Mouse (Mus musculus) kidney, postnatal 25 days (tissue): Measurements from ENCODE around the gene Prickle2.

Experiments
- DNase-seq, 2 experiments: peaks; one replicate each; pipeline ENCODE4 v3.0.0; 2021; ENCODE audit warnings: mixed read lengths in 2 of 2

Prickle2 gene

DNA sequence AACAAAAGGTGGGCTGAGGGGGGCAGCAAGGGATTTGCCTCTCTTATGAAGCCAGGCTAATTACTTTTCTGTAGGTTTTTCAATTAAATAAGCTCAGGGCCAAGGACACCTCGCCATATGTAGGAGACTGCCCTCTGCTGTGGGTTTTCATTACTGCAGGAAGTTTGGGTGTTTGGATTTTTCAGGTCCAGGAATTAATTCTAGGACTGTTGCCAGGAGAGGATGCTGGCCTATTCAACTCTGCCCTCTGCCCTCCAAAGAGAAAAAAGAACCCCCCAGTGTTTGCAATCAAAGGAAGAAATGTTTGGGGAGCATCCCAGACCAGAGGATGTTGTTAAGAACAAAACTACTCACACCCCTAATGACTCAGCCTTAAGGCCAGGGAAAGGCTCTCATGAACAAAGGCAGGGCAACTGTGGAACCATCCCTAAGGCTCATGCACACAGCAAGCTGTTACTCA lies 40.4 kb downstream of the Prickle2 start:
- peak; percentile 62 to 89 for DNase-seq

- no peak for DNase-seq
Measured at GRCm38 (mm10) chr6:92663885-92664284, 42.1 kb downstream of the Prickle2 start.

- DNase-seq, result no peak
Measured at GRCm38 (mm10) chr6:92663433-92663832, 42.5 kb downstream of the Prickle2 start.

GRCm38 (mm10) chr6:92649063-92649462 lies 56.9 kb downstream of the Prickle2 start:
- no peak for DNase-seq

DNA sequence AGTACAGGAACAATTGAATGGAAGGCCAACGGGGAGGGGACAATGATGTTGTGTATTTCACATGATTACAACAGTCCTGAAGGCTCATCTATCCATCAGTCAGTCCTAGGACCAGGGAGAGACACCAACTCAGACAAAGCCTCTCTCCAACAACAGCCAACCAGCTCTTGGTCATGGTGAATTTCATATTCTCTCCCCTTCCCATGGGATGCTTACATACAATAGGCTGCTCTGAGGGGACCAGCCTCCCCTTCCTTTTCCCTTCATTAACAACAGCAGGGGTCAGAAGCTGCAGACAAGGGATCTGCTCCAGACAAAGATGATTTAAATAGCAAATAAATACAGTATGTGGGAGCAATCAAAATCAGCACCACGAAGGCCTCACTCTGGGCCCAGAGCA lies 57.4 kb downstream of the Prickle2 start:
- DNase-seq, result no peak

- no peak for DNase-seq
Measured at GRCm38 (mm10) chr6:92642929-92643328, 63.0 kb downstream of the Prickle2 start.

- DNase-seq, result no peak
Measured at GRCm38 (mm10) chr6:92641956-92642355, 64.0 kb downstream of the Prickle2 start.

DNA sequence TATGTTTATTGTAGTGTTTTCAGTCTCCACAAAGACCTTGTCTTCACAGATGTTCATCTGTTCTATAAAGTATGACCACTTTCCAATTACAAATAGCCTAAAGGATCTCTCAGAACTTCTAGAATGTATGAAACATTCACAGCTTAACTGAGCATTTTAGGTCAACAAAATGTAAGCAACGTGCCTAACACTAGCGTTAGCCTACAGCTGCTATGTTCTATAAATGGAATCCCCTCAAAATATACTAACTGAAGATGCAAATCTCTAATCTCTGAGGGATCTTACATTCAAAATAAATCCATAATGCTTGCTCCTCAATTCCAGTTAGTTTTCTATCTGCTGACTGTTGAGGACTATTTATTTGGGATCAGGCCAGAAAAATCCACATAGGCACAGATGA lies 65.1 kb downstream of the Prickle2 start:
- no peak for DNase-seq

DNA sequence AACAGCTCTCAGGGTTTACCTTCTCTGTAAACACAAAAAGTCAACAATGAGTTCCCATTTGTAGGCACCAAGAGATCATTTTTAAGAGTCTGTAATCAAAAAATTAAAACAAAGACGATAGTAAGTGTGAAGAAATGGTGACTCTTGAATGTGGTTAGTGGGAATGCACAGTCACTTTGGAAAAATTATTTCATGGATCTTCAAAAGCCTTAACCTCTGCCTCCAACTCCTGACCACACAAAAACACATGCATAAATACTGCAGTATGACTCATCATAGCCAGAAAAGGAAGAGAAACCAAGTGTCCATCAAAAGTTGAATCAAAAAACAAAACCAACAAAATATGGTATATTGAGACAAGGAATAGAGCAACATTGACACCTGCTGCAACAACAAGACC lies 69.5 kb downstream of the Prickle2 start:
- DNase-seq, result no peak

DNA sequence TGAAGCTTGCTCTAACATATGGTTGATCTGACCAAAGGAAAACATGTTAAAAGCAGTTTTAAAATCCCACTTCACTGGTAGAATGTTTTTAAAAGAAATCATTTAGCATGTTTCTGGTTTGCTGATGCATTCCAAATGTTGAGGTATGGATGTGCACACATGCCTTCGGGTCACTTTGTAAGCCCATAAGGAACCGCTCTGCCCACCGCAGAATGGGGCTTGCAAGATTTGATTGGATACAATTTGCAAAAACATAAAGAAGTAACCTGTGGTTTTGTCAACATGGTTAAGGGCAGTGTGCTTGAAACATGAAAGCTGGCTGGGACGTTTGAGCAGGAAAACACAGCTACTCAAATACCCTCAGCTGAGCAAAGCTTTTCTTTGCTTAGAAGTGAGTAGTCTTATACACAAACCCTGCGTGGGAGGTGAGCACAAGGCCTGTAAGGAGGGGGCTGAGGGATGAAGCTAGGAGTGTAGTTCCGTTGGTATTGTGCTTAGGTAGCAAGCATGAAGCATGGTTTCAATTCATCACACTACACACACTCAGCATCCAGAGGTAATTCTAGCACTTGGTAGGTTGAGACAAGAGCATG lies 71.0 kb downstream of the Prickle2 start:
- DNase-seq, result no peak

DNA sequence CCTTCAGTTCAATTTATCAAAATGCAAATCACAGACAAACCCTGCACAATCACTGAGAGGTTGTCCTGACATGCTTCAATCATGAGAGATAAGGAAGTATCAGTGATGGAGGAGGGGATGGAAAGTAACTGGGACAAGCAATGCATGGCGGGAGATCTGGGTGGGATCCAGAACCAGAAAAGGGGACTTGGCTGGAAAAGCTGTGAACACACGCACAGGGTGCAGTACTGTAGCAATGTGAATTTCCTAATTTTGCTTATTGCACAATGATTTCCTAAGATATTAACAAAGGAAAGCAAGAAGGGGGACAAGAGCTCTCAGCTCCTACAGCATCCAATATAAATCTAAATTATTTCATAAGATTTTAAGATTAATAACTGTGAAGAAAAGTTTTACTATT lies 75.0 kb downstream of the Prickle2 start:
- no peak for DNase-seq

DNA sequence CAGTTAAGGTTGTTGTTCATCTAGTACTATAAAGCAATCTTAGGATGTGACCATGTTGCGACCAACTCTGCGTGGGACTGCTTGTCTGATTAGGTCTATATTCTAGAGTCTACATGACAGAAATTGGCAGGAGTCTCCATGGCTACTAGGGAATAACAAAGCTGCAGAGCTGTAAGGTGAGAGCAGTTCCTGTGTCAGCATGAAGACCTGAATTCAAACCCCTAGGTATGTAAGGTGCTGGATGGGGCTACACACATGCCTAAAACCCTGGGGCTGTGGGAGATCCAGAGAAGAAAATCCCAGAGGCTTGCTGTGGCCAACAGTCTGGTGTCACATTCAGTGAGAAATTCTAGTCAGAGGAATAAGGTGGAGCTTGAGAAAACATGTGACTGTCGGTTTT lies 78.2 kb downstream of the Prickle2 start:
- DNase-seq, result no peak

GRCm38 (mm10) chr6:92627048-92627617 lies 78.8 kb downstream of the Prickle2 start:
- DNase-seq, result no peak

DNA sequence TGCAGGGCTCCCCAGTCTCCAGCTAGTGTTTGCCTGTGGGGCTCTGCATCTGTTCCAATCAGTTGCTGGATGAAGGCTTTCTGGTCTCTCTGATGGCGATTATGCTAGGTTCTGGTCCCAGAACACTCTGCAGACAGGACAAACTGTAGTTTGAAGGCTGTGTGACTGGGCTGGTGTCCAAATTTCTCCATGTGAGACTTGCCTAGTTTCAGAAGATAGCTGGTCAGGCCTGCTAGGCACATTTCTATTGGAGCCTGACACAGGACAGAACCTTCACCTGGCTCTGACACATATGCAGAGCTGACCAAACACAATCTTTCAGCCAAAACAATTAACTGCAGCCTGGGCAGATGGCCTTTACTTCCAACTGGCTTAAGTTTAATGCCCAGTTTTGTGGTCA lies 80.0 kb downstream of the Prickle2 start:
- DNase-seq, result no peak

DNA sequence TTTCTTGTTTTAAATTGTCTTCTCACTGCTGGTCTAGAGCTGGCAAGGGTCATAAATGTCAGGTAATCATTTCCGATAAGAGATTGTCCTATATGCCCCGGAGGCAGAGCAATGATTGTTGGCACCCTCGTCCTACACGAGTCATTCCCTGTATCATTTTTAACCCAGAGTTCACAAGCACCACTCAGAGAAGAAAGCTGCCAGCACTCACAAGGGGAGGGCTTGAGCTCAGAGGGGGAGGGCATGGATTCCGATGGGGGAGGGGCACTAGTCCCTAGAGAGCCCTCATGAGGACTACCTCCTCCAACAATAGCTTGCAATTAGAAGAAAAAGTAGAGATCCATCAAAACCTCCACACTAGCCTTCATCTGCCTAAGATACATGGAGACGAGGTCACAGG lies 81.6 kb downstream of the Prickle2 start:
- DNase-seq, result no peak

GRCm38 (mm10) chr6:92617183-92617582 lies 88.8 kb downstream of the Prickle2 start:
- DNase-seq, result no peak

DNA sequence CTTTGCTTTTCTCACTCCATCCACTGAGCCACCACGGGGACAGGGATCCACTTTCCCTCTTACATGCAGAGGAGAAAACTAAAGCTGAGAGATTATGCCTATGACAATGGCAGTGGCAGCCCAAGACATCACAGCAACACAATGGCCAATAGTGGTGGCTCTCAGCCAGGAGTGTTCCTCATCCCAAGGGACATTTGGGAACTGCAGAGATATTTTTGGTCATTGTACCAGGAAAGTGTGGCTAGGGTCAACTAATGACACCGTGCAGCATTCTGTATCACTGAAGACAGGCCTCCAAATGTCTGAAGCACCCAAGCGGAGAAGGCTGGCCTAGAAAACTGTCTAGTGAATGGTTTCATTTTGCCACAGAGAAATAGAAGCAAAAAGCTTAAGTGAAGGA lies 91.2 kb downstream of the Prickle2 start:
- DNase-seq, result peak; percentile 41 to 51

DNA sequence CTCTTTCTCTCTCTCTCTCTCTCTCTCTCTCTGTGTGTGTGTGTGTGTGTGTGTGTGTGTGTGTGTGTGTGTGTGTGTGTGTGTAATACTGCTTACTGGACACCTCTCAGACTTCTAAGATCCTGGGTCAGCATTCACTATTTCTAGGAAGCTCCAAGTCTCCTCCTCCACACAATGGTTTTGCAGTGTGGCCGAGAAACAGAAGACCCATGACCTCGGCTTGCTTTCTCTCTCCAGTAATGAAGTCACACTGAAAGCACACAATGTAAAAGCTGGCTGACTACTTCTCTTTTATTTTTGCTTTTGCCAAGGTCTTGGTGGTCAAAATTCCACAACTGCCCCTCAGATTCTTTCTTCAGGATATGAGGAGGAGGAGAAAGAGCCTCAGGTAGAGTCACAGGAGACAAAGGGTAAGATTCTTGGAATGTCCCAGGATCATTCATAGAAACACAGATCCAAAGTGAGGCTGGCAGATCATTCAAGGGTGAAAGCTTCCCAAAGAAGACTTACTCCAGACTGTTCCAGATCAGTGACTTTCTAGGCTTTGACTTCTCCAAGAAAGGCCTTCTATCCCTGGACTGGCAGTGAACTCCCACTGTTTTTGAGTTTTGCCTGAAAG lies 93.7 kb downstream of the Prickle2 start:
- DNase-seq, result peak; percentile 9 to 48

DNA sequence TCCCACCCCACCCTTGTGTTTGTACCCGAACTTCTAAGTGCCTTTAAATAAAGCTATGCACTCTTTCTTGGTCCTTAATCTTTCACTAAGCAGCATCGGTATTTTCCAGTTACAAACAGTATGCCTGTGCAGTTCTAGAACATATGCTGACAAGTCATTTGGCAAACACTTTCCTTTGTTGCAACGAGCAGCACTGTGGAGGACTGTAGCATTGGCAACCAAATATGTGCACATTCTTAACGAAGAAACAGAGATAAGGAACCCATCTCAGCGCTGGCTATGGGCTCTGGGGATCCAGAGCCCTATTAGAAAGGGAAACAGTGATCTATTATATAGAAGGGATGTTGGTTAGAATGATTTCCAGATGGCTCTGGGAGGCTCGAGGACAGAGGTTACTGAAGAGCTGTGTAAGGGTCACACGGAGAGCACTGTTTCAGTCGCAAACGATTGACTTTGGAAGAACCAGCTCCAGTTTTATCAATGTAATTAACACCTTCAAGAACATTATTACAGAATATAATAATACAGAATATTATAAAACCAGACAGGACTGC lies 96.2 kb downstream of the Prickle2 start:
- DNase-seq, result no peak

DNA sequence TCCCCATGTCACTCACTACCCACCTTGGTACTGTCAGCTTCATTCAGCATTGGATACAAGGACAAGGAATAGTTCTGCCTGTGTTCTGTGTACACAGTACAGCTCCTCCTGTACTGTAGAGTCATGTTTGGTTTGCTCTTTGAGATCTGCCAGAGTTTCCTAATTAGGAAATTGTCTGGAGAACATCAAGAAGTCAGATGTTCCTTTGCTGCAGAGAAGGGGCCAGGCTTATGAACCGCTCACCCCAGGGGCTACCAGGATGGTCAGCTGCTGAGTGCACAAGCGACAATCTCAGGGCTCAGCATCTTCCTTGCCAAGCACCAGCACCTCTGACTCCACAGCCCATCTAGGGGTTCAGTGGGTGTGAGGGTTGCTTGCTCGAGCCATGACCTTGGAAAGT lies 96.9 kb downstream of the Prickle2 start:
- no peak for DNase-seq

DNA sequence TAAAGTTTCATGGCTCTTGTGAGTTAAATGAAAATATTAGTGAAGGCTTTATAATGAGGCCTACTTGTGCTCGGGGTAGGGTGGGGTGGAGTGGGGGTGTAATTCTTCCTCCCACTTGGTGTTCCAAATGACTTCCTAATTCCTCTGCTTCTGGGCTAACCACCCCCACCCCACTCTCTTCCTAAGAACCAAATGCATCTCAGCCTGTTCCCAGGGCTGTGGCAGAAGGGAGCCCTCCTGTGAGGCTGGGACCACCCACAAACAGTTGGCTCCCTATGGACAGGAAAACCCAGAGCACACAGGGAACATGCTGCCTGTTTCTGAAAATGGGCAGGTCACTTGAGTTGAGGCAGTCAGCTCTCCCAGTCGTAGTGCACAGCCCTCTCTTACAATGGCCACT lies 100.8 kb downstream of the Prickle2 start:
- DNase-seq, result no peak

- no peak for DNase-seq
Measured at GRCm38 (mm10) chr6:92596340-92596739, 109.6 kb downstream of the Prickle2 start.

DNA sequence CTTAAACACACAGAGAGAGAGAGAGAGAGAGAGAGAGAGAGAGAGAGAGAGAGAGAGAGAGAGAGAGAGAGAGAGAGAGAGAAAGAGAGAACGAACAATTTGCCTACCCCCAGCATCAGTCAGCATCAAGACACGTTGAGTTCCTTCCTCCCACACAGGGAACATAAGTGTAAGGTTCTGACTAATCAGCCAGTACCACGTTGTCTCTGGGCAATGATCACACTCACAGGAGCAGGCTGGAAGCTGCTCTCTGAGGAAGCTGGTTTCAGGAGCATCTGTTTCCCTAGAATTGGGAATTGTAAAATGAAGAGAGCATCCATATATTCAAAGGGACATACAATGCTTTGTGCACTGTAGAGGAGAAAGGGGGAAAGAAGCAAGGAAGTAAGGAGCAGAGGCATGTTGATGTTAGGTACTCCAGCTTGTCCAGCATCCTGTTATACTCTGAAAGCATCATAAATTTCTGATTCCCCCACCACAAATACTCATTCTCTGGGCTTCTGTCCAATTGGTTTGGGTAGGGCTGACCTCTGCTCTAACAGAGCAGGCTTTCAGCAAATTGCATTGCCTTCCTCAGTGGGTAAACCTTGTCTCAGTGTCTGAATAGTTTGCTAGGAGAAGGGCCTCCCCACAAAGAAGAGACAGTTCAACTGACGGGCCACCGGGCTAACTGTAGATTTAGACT lies 116.4 kb downstream of the Prickle2 start:
- no peak for DNase-seq

DNA sequence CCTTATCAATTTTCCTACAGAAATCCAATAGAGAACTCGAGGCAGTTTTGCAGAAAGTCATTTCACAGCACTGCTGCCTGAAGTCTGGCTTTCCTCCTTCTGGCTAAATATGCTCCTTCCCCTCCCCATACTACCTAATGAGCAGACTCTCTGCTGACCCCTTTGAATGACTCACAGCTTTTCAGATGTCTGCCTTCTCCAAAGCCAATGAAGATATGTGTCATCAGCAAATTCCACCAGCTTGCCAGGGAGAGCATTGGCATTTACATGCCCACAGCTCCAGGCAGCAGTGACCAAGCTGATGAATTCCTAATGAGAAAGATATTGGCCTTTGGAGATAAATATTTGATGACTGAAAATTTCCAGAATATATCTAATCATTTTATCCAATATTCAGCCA lies 121.9 kb downstream of the Prickle2 start:
- DNase-seq, result no peak
